Mouse (Mus musculus): Measurements from ENCODE around the gene Ankub1. TPM values are rescaled to one million over a fixed set of nuclear protein-coding genes. Genes with fewer than 3 reads are reported as not detected.

Ankub1 gene
- polyA plus RNA-seq, 1 experiment from 2014 or later, result 0.12 TPM

GRCm38 (mm10) chr3:57667054-57667723 is 25.4 kb downstream of the Ankub1 start:
- Histone ChIP-seq H3K36me3 (replicated peaks) (no peaks in the 10 kb centered on the region), H3K27ac (no peak overlapping the region), H3K4me3 (peak overlapping the region; percentile 28), H3K9me3 (no peaks in the 10 kb centered on the region), H3K27me3 (ENCODE audit: poor library complexity, severe bottlenecking) (no peaks in the 10 kb centered on the region), H3K4me1 (no peaks in the 10 kb centered on the region)
- WGBS, result 40% methylated on average over 14 of the region's 14 CpGs
- DNase-seq (ENCODE audit: extremely low spot score, low spot score), result peak; percentile 62

- WGBS, result 88% methylated on average over 5 of the region's 5 CpGs
- H3K36me3 ChIP-seq (replicated peaks), result no peaks in the 10 kb centered on the region
- no peaks in the 10 kb centered on the region for H3K9me3 ChIP-seq
- no peak overlapping the region for H3K4me3 ChIP-seq
- no peak for DNase-seq (ENCODE audit: extremely low spot score, low spot score)
- no peak overlapping the region for H3K27ac ChIP-seq
- H3K4me1 ChIP-seq, result no peaks in the 10 kb centered on the region
- H3K27me3 ChIP-seq (ENCODE audit: poor library complexity, severe bottlenecking), result no peaks in the 10 kb centered on the region
These were observed 26.7 kb downstream of the Ankub1 start for GRCm38 (mm10) chr3:57665880-57666279.

GRCm38 (mm10) chr3:57664682-57665081 is 27.9 kb downstream of the Ankub1 start:
- 88% methylated on average over 10 of the region's 10 CpGs for WGBS
- H3K27me3 ChIP-seq (ENCODE audit: poor library complexity, severe bottlenecking), result no peaks in the 10 kb centered on the region
- no peak overlapping the region for H3K27ac ChIP-seq

GRCm38 (mm10) chr3:57663731-57664130 is 28.9 kb downstream of the Ankub1 start:
- Histone ChIP-seq H3K4me1 (no peaks in the 10 kb centered on the region), H3K27me3 (ENCODE audit: poor library complexity, severe bottlenecking) (no peaks in the 10 kb centered on the region), H3K27ac (no peak overlapping the region), H3K4me3 (no peak overlapping the region), H3K9me3 (no peaks in the 10 kb centered on the region), H3K36me3 (replicated peaks) (no peaks in the 10 kb centered on the region)
- WGBS, result 27% methylated on average over 6 of the region's 6 CpGs
- peak; percentile 37 for DNase-seq (ENCODE audit: extremely low spot score, low spot score)

More at GRCm38 (mm10) chr3:57664682-57665081, 27.9 kb downstream of the Ankub1 start:
- Histone ChIP-seq H3K4me1 (no peaks in the 10 kb centered on the region), H3K36me3 (replicated peaks) (no peaks in the 10 kb centered on the region), H3K4me3 (no peak overlapping the region), H3K9me3 (no peaks in the 10 kb centered on the region)
- DNase-seq (ENCODE audit: extremely low spot score, low spot score), result no peak

- WGBS, result 68% methylated on average over 6 of the region's 6 CpGs
These were observed 34.0 kb downstream of the Ankub1 start for GRCm38 (mm10) chr3:57658608-57659007.

GRCm38 (mm10) chr3:57653646-57654045 is 39.0 kb downstream of the Ankub1 start:
- no peak for DNase-seq (ENCODE audit: extremely low spot score, low spot score)
- WGBS, result 82% methylated on average over 3 of the region's 3 CpGs

More at GRCm38 (mm10) chr3:57658608-57659007, 34.0 kb downstream of the Ankub1 start:
- Histone ChIP-seq H3K27me3 (ENCODE audit: poor library complexity, severe bottlenecking) (no peaks in the 10 kb centered on the region), H3K27ac (no peak overlapping the region), H3K4me1 (no peaks in the 10 kb centered on the region), H3K4me3 (no peak overlapping the region), H3K9me3 (no peaks in the 10 kb centered on the region), H3K36me3 (replicated peaks) (no peaks in the 10 kb centered on the region)
- no peak for DNase-seq (ENCODE audit: extremely low spot score, low spot score)

GRCm38 (mm10) chr3:57652485-57652884 is 40.1 kb downstream of the Ankub1 start:
- DNase-seq (ENCODE audit: extremely low spot score, low spot score), result no peak
- Histone ChIP-seq H3K27me3 (ENCODE audit: poor library complexity, severe bottlenecking) (no peaks in the 10 kb centered on the region), H3K4me3 (no peak overlapping the region), H3K4me1 (peaks cover 6% of the 10 kb centered on the region), H3K9me3 (no peaks in the 10 kb centered on the region), H3K36me3 (replicated peaks) (peaks cover 17% of the 10 kb centered on the region), H3K27ac (no peak overlapping the region)
- 90% methylated on average over 3 of the region's 3 CpGs for WGBS

More at GRCm38 (mm10) chr3:57653646-57654045, 39.0 kb downstream of the Ankub1 start:
- H3K4me1 ChIP-seq, result peaks cover 6% of the 10 kb centered on the region
- no peaks in the 10 kb centered on the region for H3K9me3 ChIP-seq
- peaks cover 10% of the 10 kb centered on the region for H3K36me3 ChIP-seq (replicated peaks)
- no peak overlapping the region for H3K27ac ChIP-seq
- no peaks in the 10 kb centered on the region for H3K27me3 ChIP-seq (ENCODE audit: poor library complexity, severe bottlenecking)
- H3K4me3 ChIP-seq, result no peak overlapping the region

GRCm38 (mm10) chr3:57651865-57652259 is 40.7 kb downstream of the Ankub1 start:
- WGBS, result 83% methylated on average over 3 of the region's 3 CpGs
- Histone ChIP-seq H3K9me3 (no peaks in the 10 kb centered on the region), H3K27ac (peak overlapping the region; percentile 91), H3K4me3 (peak overlapping the region; percentile 84), H3K36me3 (replicated peaks) (peaks cover 21% of the 10 kb centered on the region), H3K4me1 (peaks cover 6% of the 10 kb centered on the region), H3K27me3 (ENCODE audit: poor library complexity, severe bottlenecking) (no peaks in the 10 kb centered on the region)
- no peak for DNase-seq (ENCODE audit: extremely low spot score, low spot score)

GRCm38 (mm10) chr3:57651231-57651864 is 41.3 kb downstream of the Ankub1 start, which contains the start of gene Commd2:
Commd2 (minus strand) TSS chr3:57651715.
- Histone ChIP-seq H3K27me3 (ENCODE audit: poor library complexity, severe bottlenecking) (no peaks in the 10 kb centered on the region), H3K36me3 (replicated peaks) (peaks cover 27% of the 10 kb centered on the region), H3K4me1 (peaks cover 6% of the 10 kb centered on the region), H3K27ac (peak within 1 kb of the TSS; percentile 91), H3K4me3 (peak within 1 kb of the TSS; percentile 84), H3K9me3 (no peaks in the 10 kb centered on the region)
- peak; percentile 89 for DNase-seq (ENCODE audit: extremely low spot score, low spot score)
- under 1% methylated on average over 42 of the region's 42 CpGs for WGBS

GRCm38 (mm10) chr3:57643191-57643590 is 49.4 kb downstream of the Ankub1 start:
- Histone ChIP-seq H3K4me1 (no peaks in the 10 kb centered on the region), H3K4me3 (no peak overlapping the region), H3K27me3 (ENCODE audit: poor library complexity, severe bottlenecking) (no peaks in the 10 kb centered on the region), H3K36me3 (replicated peaks) (peaks cover 42% of the 10 kb centered on the region), H3K27ac (no peak overlapping the region), H3K9me3 (no peaks in the 10 kb centered on the region)
- 91% methylated on average over 6 of the region's 6 CpGs for WGBS
- DNase-seq (ENCODE audit: extremely low spot score, low spot score), result no peak

- no peaks in the 10 kb centered on the region for H3K36me3 ChIP-seq (replicated peaks)
- no peak for DNase-seq (ENCODE audit: extremely low spot score, low spot score)
- no peaks in the 10 kb centered on the region for H3K9me3 ChIP-seq
- H3K27ac ChIP-seq, result no peak overlapping the region
- WGBS, result 82% methylated on average over 6 of the region's 6 CpGs
- H3K4me1 ChIP-seq, result no peaks in the 10 kb centered on the region
- H3K27me3 ChIP-seq (ENCODE audit: poor library complexity, severe bottlenecking), result no peaks in the 10 kb centered on the region
- no peak overlapping the region for H3K4me3 ChIP-seq
These were observed 55.0 kb downstream of the Ankub1 start for GRCm38 (mm10) chr3:57637596-57637995.

- H3K27me3 ChIP-seq (ENCODE audit: poor library complexity, severe bottlenecking), result no peaks in the 10 kb centered on the region
- no peak overlapping the region for H3K4me3 ChIP-seq
- no peaks in the 10 kb centered on the region for H3K36me3 ChIP-seq (replicated peaks)
- H3K4me1 ChIP-seq, result no peaks in the 10 kb centered on the region
- H3K27ac ChIP-seq, result no peak overlapping the region
- H3K9me3 ChIP-seq, result no peaks in the 10 kb centered on the region
- WGBS, result 88% methylated on average over 3 of the region's 3 CpGs
- DNase-seq (ENCODE audit: extremely low spot score, low spot score), result no peak
These were observed 57.7 kb downstream of the Ankub1 start for GRCm38 (mm10) chr3:57634763-57635487.
